Mouse (Mus musculus): ENCODE measurements around the gene Aldh4a1.

DNA sequence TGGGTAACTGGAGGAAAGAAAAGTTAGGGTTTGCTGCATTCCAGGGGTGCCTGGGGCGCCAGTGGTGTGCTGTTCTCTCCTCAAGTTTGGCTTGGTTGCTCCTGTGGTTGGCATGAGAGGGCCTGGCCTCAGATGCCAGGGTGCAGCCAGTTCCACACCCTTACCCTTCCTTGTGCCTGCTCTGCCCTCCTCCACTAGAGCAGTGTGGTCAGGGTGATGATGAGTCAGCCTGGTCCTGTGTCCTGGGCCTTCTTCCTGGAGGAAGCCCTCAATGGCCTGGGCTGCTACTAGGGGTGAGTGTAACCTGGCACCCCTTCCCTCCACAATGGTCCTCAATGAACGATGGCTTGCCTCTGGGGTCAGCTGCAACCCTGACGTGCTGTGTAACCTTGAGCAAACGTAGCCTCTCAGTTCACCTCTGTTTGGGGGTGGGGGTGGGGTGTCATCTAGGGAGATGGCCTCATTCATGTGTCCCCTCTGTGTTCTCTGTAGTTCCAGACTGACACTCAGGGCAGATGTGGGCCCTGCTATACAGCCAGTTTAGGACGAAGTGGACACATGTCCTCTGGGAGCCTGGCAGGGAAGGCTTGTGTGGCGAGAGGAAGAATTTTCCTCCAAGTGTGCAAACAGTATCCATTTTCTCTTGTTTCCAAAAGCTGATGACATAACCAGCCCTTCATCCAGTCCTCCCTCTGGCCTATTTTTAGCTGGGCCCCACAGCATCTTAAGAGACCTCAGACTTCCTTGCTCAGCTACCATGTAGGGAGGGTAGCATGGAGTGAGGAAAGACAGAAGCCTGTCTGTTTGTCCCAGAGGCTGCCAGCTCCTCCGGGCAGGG, 20.9 kb upstream of the Aldh4a1 start:
- TF ChIP-seq POLR2A (IDR thresholded peaks at IDR 0.05; ENCODE audit: borderline replicate concordance, extremely low read depth, low read depth, low read length) (no peak), CTCF (IDR thresholded peaks at IDR 0.05; ENCODE audit: insufficient read depth, low read length) (no peak)

All from lung, adult 2 months (tissue).